Comparison of ENCODE assay signal across 8 mouse cellular contexts in the genomic region with DNA sequence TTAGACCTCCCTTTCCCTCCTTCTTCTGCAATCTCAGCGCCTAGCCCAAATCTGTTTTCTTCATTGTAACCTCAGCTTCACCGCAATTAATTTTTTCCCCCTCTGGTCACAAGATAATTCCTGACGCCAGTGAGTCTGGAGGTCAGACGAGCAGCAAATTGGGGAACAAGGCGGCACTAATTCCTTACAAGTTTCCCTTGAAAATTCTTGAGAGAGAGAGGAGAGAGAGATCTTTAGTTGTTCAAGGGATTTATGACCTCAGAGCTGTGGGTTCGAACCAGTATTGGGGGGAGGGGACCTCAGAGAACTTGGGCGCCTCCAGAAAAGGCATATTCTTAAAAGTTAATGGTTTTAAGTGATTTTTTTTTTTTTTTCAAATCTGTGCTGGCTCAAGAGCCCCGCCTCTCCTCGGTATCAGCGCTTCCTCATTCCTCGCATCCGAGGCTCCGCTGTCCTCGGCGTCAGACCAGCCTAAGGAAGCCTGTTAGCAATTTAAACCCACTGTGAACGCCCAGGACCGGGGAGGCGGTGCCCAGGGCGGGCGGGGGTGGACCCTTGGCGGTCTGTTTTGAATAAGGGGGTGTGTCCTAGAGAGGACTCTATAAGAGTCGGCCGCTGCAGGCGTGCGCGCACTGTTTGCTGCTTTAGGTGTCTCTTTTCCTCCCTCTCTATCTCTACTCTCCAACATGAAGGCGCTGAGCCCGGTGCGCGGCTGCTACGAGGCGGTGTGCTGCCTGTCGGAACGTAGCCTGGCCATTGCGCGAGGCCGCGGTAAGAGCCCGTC. TPM values are rescaled to one million over a fixed set of nuclear protein-coding genes. Genes with fewer than 3 reads are reported as not detected.
DNase-seq lines count a peak whose midpoint lies in the region; ATAC-seq lines count a peak whose summit lies in the region.

A gene (plus strand): TSS at position 305 of the 784 bp plus-strand sequence.

- intact Hi-C loops in gastrocnemius, postnatal 14 days (cut with DNase I; ENCODE audit: low total_unique reads) = no loop called here
- intact Hi-C loops in left cerebral cortex, postnatal 25 days (cut with DNase I) = no loop called here

- peak; percentile 98 for DNase-seq in NIH3T3 (ENCODE audit: low read depth)
- peak; percentile 55 to 71 for DNase-seq in cerebellum, postnatal 4 days (ENCODE audit: low spot score in 2 of 2)
- peak; percentile 96 for DNase-seq in gastrocnemius, postnatal 14 days
- DNase-seq in left cerebral cortex, postnatal 25 days (ENCODE audit: low spot score in 2 of 2) = peak; percentile 70 to 77
- peak; percentile 96 for DNase-seq in mesoderm, embryonic 11.5 days (ENCODE audit: low read depth, low spot score)
- peak; percentile 66 to 72 for DNase-seq in right cerebral cortex, postnatal 36 days (ENCODE audit: low spot score in 2 of 2)
- peak; percentile 96 to 97 for DNase-seq in urinary bladder, postnatal 4 days (ENCODE audit: low spot score in 2 of 2)

- peak; percentile 80 for ATAC-seq in inflammation-experienced regulatory T-cells, adult 6 months

RNA-seq across cellular contexts. Expression of the gene that starts here (rescaled TPM):
- 10 to 100 TPM; 28.4 to 28.7 TPM for total RNA-seq in gastrocnemius, postnatal 14 days (2021)
- polyA plus RNA-seq in inflammation-experienced regulatory T-cells, adult 6 months (2017; shearing (Covaris generic)) = 100 to 1,000 TPM; 125 to 343 (median 290) TPM
- 10 to 100 TPM; 37.5 to 39.2 TPM for total RNA-seq in left cerebral cortex, postnatal 25 days (2021)

Comparison
In these comparisons a context has a peak if more than half of its experiments do, and no peak if none do; other contexts are left out.
1. Peak in every context shown above with its lines: DNase-seq and ATAC-seq.